Mouse (Mus musculus): ENCODE results near the gene Zmynd10. TPM values are rescaled to one million over a fixed set of nuclear protein-coding genes. Genes with fewer than 3 reads are reported as not detected.

The Zmynd10 gene
- polyA plus RNA-seq, 1 experiment from 2014 or later, result 4.3 TPM

DNA sequence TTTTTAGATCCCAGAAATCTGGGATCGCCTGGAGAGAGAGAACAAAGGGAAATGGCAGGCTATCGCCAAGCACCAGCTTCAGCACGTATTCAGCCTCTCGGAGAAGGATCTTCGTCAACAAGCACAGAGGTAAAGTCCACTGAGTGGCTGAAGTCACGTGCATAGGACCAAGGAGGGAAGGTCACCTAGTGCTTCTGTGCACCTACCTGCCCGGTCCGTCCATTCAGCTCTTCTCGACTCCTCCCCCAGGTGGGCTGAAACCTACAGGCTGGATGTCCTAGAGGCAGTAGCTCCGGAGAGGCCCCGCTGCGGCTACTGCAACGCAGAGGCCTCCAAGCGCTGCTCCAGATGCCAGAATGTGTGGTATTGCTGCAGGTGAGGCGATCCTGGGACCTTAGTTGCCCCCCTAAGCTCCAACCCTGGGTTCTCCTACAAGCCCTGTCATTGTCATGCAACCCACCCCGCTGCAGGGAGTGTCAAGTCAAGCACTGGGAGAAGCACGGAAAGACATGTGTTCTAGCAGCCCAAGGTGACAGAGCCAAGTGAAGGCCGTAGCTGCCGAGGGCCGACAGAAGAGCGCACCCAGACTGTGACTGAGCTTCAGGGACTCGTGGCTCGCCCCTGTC lies 3.5 kb downstream of the Zmynd10 start:
- Histone ChIP-seq H3K9ac (ENCODE audit: low read length) (no peak overlapping the region), H3K27ac (ENCODE audit: low read depth, low read length) (no peak overlapping the region), H3K4me2 (ENCODE audit: low read length) (peak overlapping the region; percentile 89), H3K4me3 (ENCODE audit: low read depth, low read length) (peak overlapping the region; percentile 32; the same call in 1 of the 2 replicates), H3K4me1 (ENCODE audit: control insufficient read depth, insufficient read depth, low read length) (peaks cover 31% of the 10 kb centered on the region), H3K9me3 (replicated peaks; ENCODE audit: control insufficient read depth, low read length) (no peaks in the 10 kb centered on the region), H3K36me3 (ENCODE audit: control insufficient read depth, insufficient read depth, low read length) (no peaks in the 10 kb centered on the region; the same call in 1 of the 2 replicates), H3K27me3 (replicated peaks; ENCODE audit: control insufficient read depth, insufficient read depth, low read length) (peaks cover 30% of the 10 kb centered on the region)
- DNase-seq (ENCODE audit: low spot score), result no peak
- 31% methylated on average over 23 of the region's 23 CpGs for WGBS
- no peak for ATAC-seq

DNA sequence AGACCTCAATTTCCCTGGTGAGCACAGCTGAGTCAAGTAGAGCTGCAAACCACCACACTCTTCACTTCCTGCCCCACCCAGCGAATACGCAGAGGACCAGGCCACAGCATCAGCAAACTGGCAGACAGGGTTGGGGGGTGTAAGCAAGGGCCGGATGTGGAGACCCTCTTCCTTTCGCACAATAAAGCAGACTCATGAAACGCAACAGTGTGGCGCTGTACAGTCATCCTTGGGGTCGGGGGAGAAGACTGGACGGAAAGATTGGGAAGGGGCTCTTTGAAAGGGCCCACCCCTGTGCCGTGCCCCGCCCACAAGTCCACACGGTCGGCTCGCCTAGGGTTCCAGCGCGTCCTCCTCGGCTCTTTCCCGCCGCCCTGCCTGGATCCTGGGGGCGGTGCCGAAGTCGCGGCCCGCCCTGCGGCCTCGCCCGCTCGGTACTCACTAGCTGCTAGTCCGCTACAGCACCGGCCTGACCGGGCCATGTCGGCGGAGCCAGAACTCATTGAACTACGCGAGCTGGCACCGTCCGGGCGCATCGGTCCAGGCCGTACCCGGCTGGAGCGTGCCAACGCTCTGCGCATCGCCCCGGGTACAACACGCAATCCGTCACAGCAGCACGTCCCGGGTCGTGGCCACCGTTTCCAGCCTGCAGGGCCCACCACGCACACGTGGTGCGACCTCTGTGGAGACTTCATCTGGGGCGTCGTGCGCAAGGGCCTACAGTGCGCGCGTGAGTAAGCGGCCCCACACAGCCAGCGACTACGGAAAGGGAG lies 4.2 kb downstream of the Zmynd10 start, which contains the start of gene Rassf1:
Gene Rassf1, plus strand, starts transcription at position 439 of the 773 bp plus-strand sequence.
- H3K9ac ChIP-seq (ENCODE audit: low read length), result peak within 1 kb of the TSS; percentile 58
- peak within 1 kb of the TSS; percentile 89 for H3K4me2 ChIP-seq (ENCODE audit: low read length)
- no peak within 1 kb of the TSS for H3K27ac ChIP-seq (ENCODE audit: low read depth, low read length)
- H3K4me3 ChIP-seq (ENCODE audit: low read depth, low read length), result peak within 1 kb of the TSS; percentile 32
- H3K36me3 ChIP-seq (ENCODE audit: control insufficient read depth, insufficient read depth, low read length), result no peaks in the 10 kb centered on the region
- H3K4me1 ChIP-seq (ENCODE audit: control insufficient read depth, insufficient read depth, low read length), result peaks cover 38% of the 10 kb centered on the region
- 1% methylated on average over 59 of the region's 63 CpGs for WGBS
- H3K27me3 ChIP-seq (replicated peaks; ENCODE audit: control insufficient read depth, insufficient read depth, low read length), result peaks cover 30% of the 10 kb centered on the region
- ATAC-seq (0 out of 2 replicates have a peak, but pooled peaks have one; percentile 0), DNase-seq (ENCODE audit: low spot score) (no peak)
- H3K9me3 ChIP-seq (replicated peaks; ENCODE audit: control insufficient read depth, low read length), result no peaks in the 10 kb centered on the region

DNA sequence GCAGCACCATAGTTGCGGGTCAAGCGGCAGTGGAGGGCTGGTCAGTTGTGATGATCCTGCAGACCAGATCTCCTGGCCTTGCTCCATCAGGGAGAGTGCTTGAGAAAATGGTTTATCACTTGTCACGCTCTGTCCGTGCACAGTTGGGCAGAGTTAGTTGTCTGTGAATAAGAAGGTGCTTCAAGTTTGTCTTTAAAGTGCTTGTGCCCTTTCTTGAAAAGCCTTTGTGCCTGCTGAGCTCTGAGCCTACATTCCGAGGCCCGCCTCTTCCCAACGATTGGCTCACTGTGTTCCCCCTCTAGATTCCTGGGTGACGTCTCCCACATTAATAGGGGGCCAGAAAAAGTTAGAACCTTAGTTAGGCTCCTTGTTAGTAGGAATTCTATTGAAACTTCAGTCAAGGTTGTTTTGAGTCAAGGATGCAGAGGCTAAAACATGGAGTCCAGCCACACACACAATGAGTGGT lies 4.8 kb downstream of the Zmynd10 start:
- Histone ChIP-seq H3K4me3 (ENCODE audit: low read depth, low read length) (peak overlapping the region; percentile 32), H3K9me3 (replicated peaks; ENCODE audit: control insufficient read depth, low read length) (no peaks in the 10 kb centered on the region), H3K36me3 (ENCODE audit: control insufficient read depth, insufficient read depth, low read length) (no peaks in the 10 kb centered on the region; the same call in 1 of the 2 replicates), H3K27me3 (replicated peaks; ENCODE audit: control insufficient read depth, insufficient read depth, low read length) (peaks cover 30% of the 10 kb centered on the region), H3K4me2 (ENCODE audit: low read length) (peak overlapping the region; percentile 89), H3K9ac (ENCODE audit: low read length) (peak overlapping the region; percentile 58), H3K4me1 (ENCODE audit: control insufficient read depth, insufficient read depth, low read length) (peaks cover 35% of the 10 kb centered on the region), H3K27ac (ENCODE audit: low read depth, low read length) (no peak overlapping the region)
- ATAC-seq (no peak), DNase-seq (ENCODE audit: low spot score) (no peak)
- WGBS, result 5% methylated on average over 8 of the region's 8 CpGs

DNA sequence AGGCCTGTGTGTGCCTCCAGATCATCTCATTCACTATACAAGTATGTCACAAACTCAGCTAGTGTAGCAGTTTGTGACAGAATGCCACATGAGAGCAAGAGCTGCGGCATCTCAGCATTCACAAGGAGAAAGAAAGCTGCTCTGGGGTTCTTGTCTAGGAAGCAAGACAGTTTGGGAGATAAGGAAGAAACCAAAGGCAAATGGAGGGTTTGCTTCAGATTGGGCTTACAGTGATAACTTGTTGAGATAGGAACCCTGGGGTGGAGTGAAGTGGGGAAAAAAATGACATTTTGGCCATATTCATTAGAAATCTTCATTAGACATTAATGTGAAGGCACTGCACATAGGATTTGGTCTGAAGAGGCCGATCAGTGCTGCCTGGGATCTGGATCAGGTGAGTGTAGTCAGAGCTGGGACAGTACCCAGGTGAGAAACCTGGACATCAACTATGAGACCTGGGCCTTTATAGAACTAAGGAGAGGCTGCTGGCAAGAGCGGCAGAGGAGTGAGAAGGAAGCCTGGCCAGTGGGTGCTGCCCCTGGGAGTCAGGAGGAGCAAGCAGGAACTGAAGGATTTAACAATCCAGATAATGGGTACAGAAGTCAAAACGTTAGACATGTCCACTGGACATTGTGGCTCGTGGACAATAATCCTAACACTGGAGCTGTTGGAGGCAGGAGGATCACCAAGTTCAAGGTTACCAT lies 5.7 kb downstream of the Zmynd10 start:
- peaks cover 31% of the 10 kb centered on the region for H3K4me1 ChIP-seq (ENCODE audit: control insufficient read depth, insufficient read depth, low read length)
- 0 out of 2 replicates have a peak overlapping the region, but pooled peaks have one; percentile 63 for H3K4me3 ChIP-seq (ENCODE audit: low read depth, low read length)
- no peaks in the 10 kb centered on the region for H3K9me3 ChIP-seq (replicated peaks; ENCODE audit: control insufficient read depth, low read length)
- peak overlapping the region; percentile 89; the same call in 1 of the 2 replicates for H3K4me2 ChIP-seq (ENCODE audit: low read length)
- peaks cover 30% of the 10 kb centered on the region for H3K27me3 ChIP-seq (replicated peaks; ENCODE audit: control insufficient read depth, insufficient read depth, low read length)
- no peak overlapping the region for H3K9ac ChIP-seq (ENCODE audit: low read length)
- 76% methylated on average over 5 of the region's 5 CpGs for WGBS
- ATAC-seq (no peak), DNase-seq (ENCODE audit: low spot score) (no peak)
- H3K27ac ChIP-seq (ENCODE audit: low read depth, low read length), result no peak overlapping the region
- peaks cover 9% of the 10 kb centered on the region for H3K36me3 ChIP-seq (ENCODE audit: control insufficient read depth, insufficient read depth, low read length)

DNA sequence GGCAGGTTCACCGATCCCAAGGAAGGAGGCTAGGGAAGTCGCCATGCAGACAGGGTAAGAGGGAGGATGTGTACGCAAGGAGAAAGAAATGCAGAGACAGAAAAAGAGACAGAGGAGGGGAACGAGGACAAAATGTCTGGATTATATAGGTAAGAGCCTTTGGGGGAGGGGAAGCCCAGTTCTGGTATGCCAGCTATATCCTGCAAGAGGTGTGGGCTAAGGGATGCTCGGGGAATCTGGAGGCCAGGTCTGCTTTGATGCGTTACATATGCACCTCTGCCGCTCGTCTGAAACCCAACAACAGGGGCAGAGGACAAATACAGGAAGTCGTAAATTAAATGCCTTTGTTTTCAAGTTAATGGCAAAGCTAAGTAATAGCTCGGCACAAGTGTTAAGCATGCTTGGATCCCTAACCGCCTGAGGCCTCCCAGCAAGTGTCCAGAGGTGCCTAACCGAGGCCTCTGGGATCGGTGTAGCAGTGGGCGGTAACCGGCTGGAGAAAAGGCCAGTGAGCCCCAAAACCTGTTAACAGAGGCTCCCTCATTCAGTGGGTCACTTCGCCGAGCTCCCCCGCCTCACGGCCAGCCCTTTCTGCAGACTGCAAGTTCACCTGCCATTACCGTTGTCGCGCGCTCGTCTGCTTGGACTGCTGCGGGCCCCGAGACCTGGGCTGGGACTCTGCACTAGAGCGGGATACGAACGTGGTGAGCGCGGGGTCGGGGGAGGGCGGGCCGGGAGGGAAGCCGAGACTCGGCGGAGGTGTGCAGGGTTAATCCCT lies 6.6 kb downstream of the Zmynd10 start:
- no peak for DNase-seq (ENCODE audit: low spot score)
- 5% methylated on average over 36 of the region's 37 CpGs for WGBS
- peaks cover 31% of the 10 kb centered on the region for H3K4me1 ChIP-seq (ENCODE audit: control insufficient read depth, insufficient read depth, low read length)
- no peaks in the 10 kb centered on the region for H3K9me3 ChIP-seq (replicated peaks; ENCODE audit: control insufficient read depth, low read length)
- H3K9ac ChIP-seq (ENCODE audit: low read length), result peak overlapping the region; percentile 73
- peak overlapping the region; percentile 82 for H3K27ac ChIP-seq (ENCODE audit: low read depth, low read length)
- H3K4me3 ChIP-seq (ENCODE audit: low read depth, low read length), result peak overlapping the region; percentile 63
- peak overlapping the region; percentile 89 for H3K4me2 ChIP-seq (ENCODE audit: low read length)
- peaks cover 18% of the 10 kb centered on the region for H3K36me3 ChIP-seq (ENCODE audit: control insufficient read depth, insufficient read depth, low read length)
- peak; percentile 67 for ATAC-seq
- peaks cover 30% of the 10 kb centered on the region for H3K27me3 ChIP-seq (replicated peaks; ENCODE audit: control insufficient read depth, insufficient read depth, low read length)

- H3K36me3 ChIP-seq (ENCODE audit: control insufficient read depth, insufficient read depth, low read length), result peaks cover 24% of the 10 kb centered on the region
- peak overlapping the region; percentile 82 for H3K27ac ChIP-seq (ENCODE audit: low read depth, low read length)
- peaks cover 30% of the 10 kb centered on the region for H3K27me3 ChIP-seq (replicated peaks; ENCODE audit: control insufficient read depth, insufficient read depth, low read length)
- H3K9ac ChIP-seq (ENCODE audit: low read length), result peak overlapping the region; percentile 88
- WGBS, result under 1% methylated on average over 53 of the region's 53 CpGs
- H3K4me1 ChIP-seq (ENCODE audit: control insufficient read depth, insufficient read depth, low read length), result peaks cover 31% of the 10 kb centered on the region
- H3K4me2 ChIP-seq (ENCODE audit: low read length), result peak overlapping the region; percentile 89
- peak; percentile 93 for ATAC-seq
- H3K4me3 ChIP-seq (ENCODE audit: low read depth, low read length), result peak overlapping the region; percentile 63
- peak; percentile 99 for DNase-seq (ENCODE audit: low spot score)
- H3K9me3 ChIP-seq (replicated peaks; ENCODE audit: control insufficient read depth, low read length), result no peaks in the 10 kb centered on the region
Measured at GRCm38 (mm10) chr9:107554319-107554825, 7.3 kb downstream of the Zmynd10 start.

DNA sequence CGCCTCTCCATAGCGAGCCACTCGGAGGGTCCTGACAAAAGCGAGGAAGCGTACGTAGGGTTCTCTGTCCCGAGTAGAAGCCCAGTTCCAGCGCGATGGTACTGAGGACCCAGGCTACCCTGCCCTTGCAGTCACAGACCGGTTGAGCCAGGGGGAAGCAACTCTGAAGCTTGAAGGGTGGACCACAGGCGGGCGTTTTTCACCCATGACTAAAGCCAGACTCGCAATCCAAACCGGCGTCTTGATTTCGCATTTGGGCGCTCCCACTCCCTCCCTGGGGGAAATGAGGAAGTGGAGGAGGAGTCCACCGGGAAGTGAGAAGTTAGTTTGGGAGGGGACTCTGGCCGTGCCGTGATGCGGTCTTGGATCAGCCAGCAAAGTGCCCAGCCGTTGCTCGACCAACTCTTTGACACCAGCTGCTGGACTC lies 7.9 kb downstream of the Zmynd10 start:
- no peak for DNase-seq (ENCODE audit: low spot score)
- H3K9me3 ChIP-seq (replicated peaks; ENCODE audit: control insufficient read depth, low read length), result no peaks in the 10 kb centered on the region
- peak overlapping the region; percentile 63 for H3K4me3 ChIP-seq (ENCODE audit: low read depth, low read length)
- H3K27me3 ChIP-seq (replicated peaks; ENCODE audit: control insufficient read depth, insufficient read depth, low read length), result peaks cover 30% of the 10 kb centered on the region
- ATAC-seq, result no peak
- peaks cover 31% of the 10 kb centered on the region for H3K36me3 ChIP-seq (ENCODE audit: control insufficient read depth, insufficient read depth, low read length)
- peaks cover 31% of the 10 kb centered on the region for H3K4me1 ChIP-seq (ENCODE audit: control insufficient read depth, insufficient read depth, low read length)
- H3K27ac ChIP-seq (ENCODE audit: low read depth, low read length), result peak overlapping the region; percentile 82
- peak overlapping the region; percentile 88 for H3K9ac ChIP-seq (ENCODE audit: low read length)
- WGBS, result under 1% methylated on average over 23 of the region's 23 CpGs
- H3K4me2 ChIP-seq (ENCODE audit: low read length), result peak overlapping the region; percentile 89

- H3K27me3 ChIP-seq (replicated peaks; ENCODE audit: control insufficient read depth, insufficient read depth, low read length), result peaks cover 25% of the 10 kb centered on the region
- peaks cover 31% of the 10 kb centered on the region for H3K4me1 ChIP-seq (ENCODE audit: control insufficient read depth, insufficient read depth, low read length)
- peak overlapping the region; percentile 89 for H3K4me2 ChIP-seq (ENCODE audit: low read length)
- peak overlapping the region; percentile 88 for H3K9ac ChIP-seq (ENCODE audit: low read length)
- no peak for DNase-seq (ENCODE audit: low spot score)
- peak overlapping the region; percentile 63 for H3K4me3 ChIP-seq (ENCODE audit: low read depth, low read length)
- ATAC-seq, result no peak
- H3K9me3 ChIP-seq (replicated peaks; ENCODE audit: control insufficient read depth, low read length), result no peaks in the 10 kb centered on the region
- no peak overlapping the region for H3K27ac ChIP-seq (ENCODE audit: low read depth, low read length)
- 43% methylated on average over 2 of the region's 2 CpGs for WGBS
- peaks cover 38% of the 10 kb centered on the region for H3K36me3 ChIP-seq (ENCODE audit: control insufficient read depth, insufficient read depth, low read length)
Measured at GRCm38 (mm10) chr9:107555701-107556100, 8.6 kb downstream of the Zmynd10 start.

Measured in forebrain, embryonic 14.5 days (tissue).